Mouse (Mus musculus) liver, embryonic 14.5 days (tissue): ENCODE results near the gene Ppat.

Experiments
- CTCF ChIP-seq: IDR thresholded peaks from 2 replicates; pipeline ENCODE4 v1.5.1; 2016; ENCODE audit warnings: antibody characterized with exemption, low read depth, control low read depth
- EP300 ChIP-seq: IDR thresholded peaks from 2 replicates; pipeline ENCODE4 v1.6.1; 2016; ENCODE audit warnings: antibody characterized with exemption, low read depth

DNA sequence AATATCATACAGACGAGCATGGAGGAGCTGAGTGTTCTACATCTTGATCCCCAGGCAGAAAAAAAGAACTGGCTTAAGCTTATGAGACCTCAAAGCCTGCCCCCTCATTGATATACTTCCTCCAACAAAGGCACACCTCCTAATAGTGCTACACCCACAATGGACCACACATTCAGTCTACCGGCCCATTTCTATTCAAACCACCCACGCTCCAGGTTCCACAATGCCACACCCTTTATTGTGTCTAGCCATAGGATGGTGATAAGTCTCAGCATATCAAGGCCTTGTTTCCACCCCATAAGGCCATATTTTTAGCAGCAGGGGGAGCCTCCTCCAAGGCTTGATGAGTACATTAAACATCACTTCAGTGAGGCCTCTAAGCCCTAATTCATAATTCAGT lies 40.6 kb downstream of the Ppat start:
- no peak for TF ChIP-seq CTCF
- TF ChIP-seq EP300, result no peak
